Mouse (Mus musculus) kidney, adult 2 months (tissue): ENCODE measurements around the gene Fev. TPM values are rescaled to one million over a fixed set of nuclear protein-coding genes. Genes with fewer than 3 reads are reported as not detected.

Experiments
- DNase-seq: peaks from one replicate; pipeline ENCODE4 v3.0.0; 2021
- H3K27ac ChIP-seq: fragments of 200-500 bp; 2 replicates; pipeline ENCODE4 v1.5.1; 2012; ENCODE audit warnings: low read depth, low read length, control low read depth, inconsistent platforms; ENCODE audit not compliant: insufficient read depth
- H3K27me3 ChIP-seq: fragments of 200-500 bp; replicated peaks from 2 replicates; pipeline ENCODE4 v1.6.1; 2012; ENCODE audit warnings: mild to moderate bottlenecking, moderate library complexity, low read length, inconsistent platforms; ENCODE audit not compliant: control insufficient read depth, insufficient read depth
- H3K36me3 ChIP-seq: fragments of 200-500 bp; 2 replicates; pipeline ENCODE4 v1.6.1; 2012; ENCODE audit warnings: mild to moderate bottlenecking, moderate library complexity, low read length, inconsistent platforms; ENCODE audit not compliant: control insufficient read depth, insufficient read depth
- H3K4me1 ChIP-seq: fragments of 200-500 bp; 2 replicates; pipeline ENCODE4 v1.6.1; 2011; ENCODE audit warnings: low read length; ENCODE audit not compliant: control insufficient read depth, insufficient read depth
- H3K4me3 ChIP-seq: fragments of 200-500 bp; 2 replicates; pipeline ENCODE4 v1.5.1; 2011; ENCODE audit warnings: mild to moderate bottlenecking, low read depth, low read length, control low read depth; ENCODE audit not compliant: insufficient read depth
- CTCF ChIP-seq: fragments of 200-500 bp; conservative IDR thresholded peaks from 2 replicates; pipeline ENCODE4 v1.5.1; 2011; ENCODE audit warnings: low read depth, mild to moderate bottlenecking, control low read depth, low read length, moderate library complexity, mixed read lengths; ENCODE audit not compliant: insufficient read depth, insufficient read length
- POLR2A ChIP-seq: fragments of 200-500 bp; IDR thresholded peaks from one replicate; pipeline ENCODE4 v1.6.1; 2011; ENCODE audit warnings: low read depth, low read length, control low read depth
- WGBS: fragments of 180-500 bp; shearing (Covaris S2); methylation state at CpG from one replicate; pipeline ENCODE4 v1.1.7; 2018; 5-methylcytosine and 5-hydroxymethylcytosine counted together
- polyA plus RNA-seq: library from polyadenylated mRNA; depleted of rRNA; stranded (reverse); fragments of >200 nt; gene quantifications from 2 replicates; pipeline ENCODE4 v1.2.3, GENCODE M21; 2012

The Fev gene
- polyA plus RNA-seq, 1 experiment = not detected

- H3K4me1 ChIP-seq = 0 out of 2 replicates have a peak, but pooled peaks cover 5% of the 10 kb centered on the region
- no peaks in the 10 kb centered on the region for H3K27me3 ChIP-seq
- DNase-seq = peak; percentile 69
- TF ChIP-seq CTCF (no peak), POLR2A (no peak)
- H3K36me3 ChIP-seq = no peaks in the 10 kb centered on the region
- WGBS = 1% methylated on average over 61 of the region's 66 CpGs
- no peak overlapping the region; the same call in 1 of the 2 replicates for H3K4me3 ChIP-seq
- H3K27ac ChIP-seq = no peak overlapping the region
These were observed 15.4 kb upstream of the Fev start for GRCm38 (mm10) chr1:74900341-74901285.

- WGBS = 13% methylated on average over 9 of the region's 10 CpGs
- H3K27me3 ChIP-seq = no peaks in the 10 kb centered on the region
- H3K36me3 ChIP-seq = no peaks in the 10 kb centered on the region
- TF ChIP-seq POLR2A (no peak), CTCF (no peak)
- DNase-seq = peak; percentile 32
- H3K4me1 ChIP-seq = 0 out of 2 replicates have a peak, but pooled peaks cover 5% of the 10 kb centered on the region
- H3K4me3 ChIP-seq = no peak overlapping the region
- no peak overlapping the region for H3K27ac ChIP-seq
These were observed 13.6 kb upstream of the Fev start for GRCm38 (mm10) chr1:74898656-74899431.

- no peak overlapping the region for H3K4me3 ChIP-seq
- H3K27me3 ChIP-seq = no peaks in the 10 kb centered on the region
- H3K36me3 ChIP-seq = no peaks in the 10 kb centered on the region
- H3K27ac ChIP-seq = no peak overlapping the region
- H3K4me1 ChIP-seq = 0 out of 2 replicates have a peak, but pooled peaks cover 5% of the 10 kb centered on the region
- no peak for TF ChIP-seq CTCF
- TF ChIP-seq POLR2A = no peak
- DNase-seq = no peak
- 16% methylated on average over 7 of the region's 7 CpGs for WGBS
These were observed 12.8 kb upstream of the Fev start for GRCm38 (mm10) chr1:74897976-74898375.

GRCm38 (mm10) chr1:74894966-74895365, 9.7 kb upstream of the Fev start:
- Histone ChIP-seq H3K27ac (no peak overlapping the region), H3K4me3 (no peak overlapping the region), H3K4me1 (0 out of 2 replicates have a peak, but pooled peaks cover 4% of the 10 kb centered on the region), H3K27me3 (no peaks in the 10 kb centered on the region; the same call in 1 of the 2 replicates), H3K36me3 (no peaks in the 10 kb centered on the region)
- peak; percentile 58 for TF ChIP-seq CTCF
- no peak for TF ChIP-seq POLR2A
- 24% methylated on average over 4 of the region's 4 CpGs for WGBS
- DNase-seq = peak; percentile 58

GRCm38 (mm10) chr1:74893134-74893855, 8.1 kb upstream of the Fev start, which contains the start of gene Cryba2:
Gene Cryba2 (minus strand): TSS chr1:74893143.
- peak; percentile 72 for TF ChIP-seq CTCF
- no peak for TF ChIP-seq POLR2A
- Histone ChIP-seq H3K36me3 (no peaks in the 10 kb centered on the region), H3K4me1 (no peaks in the 10 kb centered on the region), H3K4me3 (no peak within 1 kb of the TSS), H3K27me3 (no peaks in the 10 kb centered on the region; the same call in 1 of the 2 replicates), H3K27ac (no peak within 1 kb of the TSS)
- WGBS = 3% methylated on average over 25 of the region's 25 CpGs
- DNase-seq = peak; percentile 57

- H3K4me3 ChIP-seq = no peak overlapping the region
- no peak for TF ChIP-seq POLR2A
- no peak for TF ChIP-seq CTCF
- no peak overlapping the region for H3K27ac ChIP-seq
- WGBS = 2% methylated on average over 39 of the region's 39 CpGs
- H3K36me3 ChIP-seq = no peaks in the 10 kb centered on the region
- no peak for DNase-seq
- H3K4me1 ChIP-seq = no peaks in the 10 kb centered on the region
- no peaks in the 10 kb centered on the region; the same call in 1 of the 2 replicates for H3K27me3 ChIP-seq
These were observed 7.3 kb upstream of the Fev start for GRCm38 (mm10) chr1:74892351-74893133.
